Mouse (Mus musculus): Measurements from ENCODE around the gene Acap1.

Acap1 gene

DNA sequence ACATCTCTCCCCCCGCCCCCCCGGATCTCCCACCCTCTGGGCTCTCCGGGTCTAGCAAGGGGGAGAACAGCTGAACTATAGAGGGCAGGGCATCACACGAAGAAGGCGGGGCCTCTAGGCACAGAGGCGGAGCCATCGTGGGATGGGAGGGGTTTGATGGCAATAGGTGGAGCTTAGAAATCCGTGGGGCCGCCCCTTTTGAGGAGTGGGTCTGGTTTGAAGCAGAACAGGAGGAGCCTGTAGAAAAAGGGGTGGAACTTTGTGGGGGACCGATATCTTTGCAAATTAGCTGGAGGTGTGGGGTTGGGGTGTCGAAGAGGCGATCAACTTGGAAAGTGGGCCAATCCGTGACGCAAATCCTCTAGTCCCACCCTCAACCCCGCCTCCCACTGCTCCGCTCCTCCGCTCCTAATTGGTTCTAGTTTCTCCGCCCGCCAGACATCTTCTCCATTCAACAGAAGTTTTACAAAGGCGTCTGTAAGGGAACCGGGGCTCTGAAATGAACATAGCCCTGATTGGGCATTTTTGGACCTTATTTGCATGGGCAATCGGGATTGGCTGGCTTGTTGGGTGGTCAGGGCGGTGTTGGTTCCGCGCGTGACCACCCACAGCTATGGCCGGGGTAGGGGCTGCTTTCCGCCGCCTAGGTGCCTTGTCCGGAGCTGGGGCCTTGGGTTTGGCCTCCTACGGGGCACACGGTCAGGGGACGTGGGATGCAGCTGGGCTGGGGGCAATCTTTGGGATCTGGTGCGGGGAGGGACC lies 57.2 kb downstream of the Acap1 start, which contains the start of gene Tmem256:
Tmem256 (plus strand) TSS at position 563 of the 762 bp plus-strand sequence.
- in situ Hi-C loops (cut with MboI, MseI) = no loop called here

GRCm38 (mm10) chr11:69837604-69837951 lies 57.8 kb downstream of the Acap1 start, which contains the start of gene Nlgn2:
TSS of gene Nlgn2 (minus strand) at chr11:69837784.
- in situ Hi-C loops (cut with MboI, MseI) = no loop called here

DNA sequence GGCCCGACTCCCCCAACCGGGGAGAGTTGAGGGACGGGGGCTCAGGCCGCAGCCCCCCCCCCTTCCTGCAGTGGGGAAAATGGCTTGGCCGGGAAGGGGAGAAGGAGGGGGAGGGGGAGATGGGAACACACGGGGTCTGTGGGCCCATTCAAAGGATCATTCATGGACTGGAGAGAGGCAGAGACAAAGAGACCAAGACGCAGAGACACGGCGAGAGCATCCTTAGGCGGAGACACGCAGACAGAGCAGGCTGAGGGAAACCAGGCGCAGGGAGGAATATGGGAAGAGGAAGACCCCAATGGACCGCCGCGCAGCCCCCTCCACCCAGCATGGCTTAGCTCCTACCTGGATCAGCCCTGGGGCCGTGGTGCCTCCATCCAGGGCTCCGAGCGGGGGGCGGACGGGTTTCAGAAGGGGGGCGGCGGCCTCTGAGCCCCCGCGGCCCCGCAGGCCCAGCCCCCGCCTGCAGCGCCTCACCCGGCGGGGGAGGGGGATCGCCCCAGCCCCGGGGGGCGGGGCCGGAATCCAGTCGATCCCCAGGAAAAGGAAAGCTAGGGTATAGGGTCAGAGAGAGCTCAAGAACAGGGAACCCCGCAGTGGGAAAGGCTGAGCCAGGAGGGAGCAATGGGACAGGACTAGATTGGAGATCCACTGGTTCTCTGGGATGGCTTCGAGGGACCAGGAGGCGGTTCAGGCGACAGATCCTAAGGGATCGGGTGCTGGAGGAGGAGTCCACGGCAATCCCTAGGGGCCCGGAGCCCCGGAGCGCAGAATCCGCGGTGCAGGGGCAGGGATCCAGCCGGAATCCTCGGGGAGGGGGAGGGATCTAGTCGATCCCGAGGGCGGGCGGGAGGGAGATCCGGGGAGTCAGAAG lies 58.4 kb downstream of the Acap1 start:
- in situ Hi-C loops (cut with MboI, MseI) = no loop called here

DNA sequence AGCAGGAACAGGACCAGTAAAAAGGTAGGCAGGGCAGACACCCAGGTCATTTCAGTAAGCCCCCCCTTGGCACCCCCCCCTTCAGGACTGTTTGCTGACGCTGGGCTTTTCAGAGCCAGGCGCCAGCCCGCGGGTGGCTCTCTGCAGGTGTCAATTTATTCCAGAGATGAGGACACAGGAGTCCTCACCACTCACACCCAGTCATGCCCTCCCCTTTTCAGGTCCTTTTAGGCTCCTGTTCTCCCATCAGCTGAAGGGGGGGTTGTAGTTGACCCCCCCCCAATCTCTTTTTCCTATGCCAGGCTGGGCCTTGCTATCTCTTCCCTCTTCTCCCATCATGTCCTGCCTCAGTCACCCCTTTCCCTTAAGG lies 59.4 kb downstream of the Acap1 start:
- in situ Hi-C loops (cut with MboI, MseI) = no loop called here

DNA sequence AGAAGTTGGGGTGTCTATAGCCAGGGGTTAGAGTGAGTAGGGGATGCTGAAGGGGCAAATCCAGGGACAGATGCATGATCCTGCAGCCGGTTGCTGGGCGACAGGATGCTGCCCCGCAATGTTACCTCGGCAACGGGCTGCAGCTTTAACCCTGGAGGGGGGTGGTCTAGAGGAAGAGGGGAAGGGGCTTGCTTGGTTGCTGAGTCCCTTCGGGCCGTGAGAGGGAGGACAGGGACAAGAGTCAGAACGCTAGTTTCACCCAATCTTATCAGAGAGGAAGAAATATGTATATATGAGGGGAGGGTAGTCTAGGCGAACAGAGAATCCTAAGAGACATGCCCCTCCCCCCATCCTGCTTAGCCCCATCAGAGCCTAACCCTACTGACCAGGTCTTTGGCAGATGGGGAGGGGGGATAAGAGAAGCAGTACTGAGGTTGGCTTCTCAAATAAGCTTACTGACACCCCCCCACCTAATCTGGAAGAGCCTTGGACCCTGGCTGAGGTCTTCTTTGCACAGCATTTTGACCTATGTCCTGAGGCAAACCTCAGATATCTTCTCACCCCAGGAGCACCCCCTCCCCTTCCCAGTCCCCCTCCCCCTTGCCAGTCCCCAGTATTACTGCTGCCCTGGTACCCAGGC lies 59.9 kb downstream of the Acap1 start:
- in situ Hi-C loops (cut with MboI, MseI) = no loop called here

DNA sequence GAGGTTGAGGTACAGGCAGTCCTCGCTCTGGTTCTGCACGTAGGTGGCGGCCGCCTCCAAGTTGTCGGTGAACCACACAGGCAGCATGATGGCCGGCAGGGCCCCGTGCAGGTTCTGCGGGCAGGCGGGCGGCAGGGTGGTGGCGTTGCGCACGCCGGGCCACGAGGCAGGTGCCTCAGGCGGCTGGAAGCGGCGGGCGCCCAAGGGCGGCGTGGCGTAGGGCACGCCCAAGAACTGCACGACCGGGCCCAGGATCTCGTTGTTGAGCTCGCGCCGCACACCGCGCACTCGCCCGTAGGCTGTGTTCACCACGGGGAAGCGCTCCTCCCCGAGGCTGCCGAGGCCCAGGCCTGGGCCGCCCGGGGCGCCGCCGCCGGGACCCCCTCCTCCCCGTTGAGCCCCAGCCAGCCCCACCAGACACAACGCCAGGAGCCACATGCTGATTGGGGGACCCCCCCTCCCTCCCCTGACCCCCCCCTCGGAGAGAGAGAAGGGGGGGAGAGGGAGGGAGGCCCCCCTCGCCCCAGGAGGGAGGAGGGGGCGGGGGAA lies 61.3 kb downstream of the Acap1 start:
- in situ Hi-C loops (cut with MboI, MseI) = no loop called here

GRCm38 (mm10) chr11:69833554-69833953 lies 61.8 kb downstream of the Acap1 start:
- in situ Hi-C loops (cut with MboI, MseI) = no loop called here
